Mouse (Mus musculus) kidney, postnatal 0 days (tissue): ENCODE data around the gene Gab2. TPM values are rescaled to one million over a fixed set of nuclear protein-coding genes. Genes with fewer than 3 reads are reported as not detected.

Source experiments
- ATAC-seq: fragments of 200-750 bp; cut with Nextera tagmentation; replicated peaks from 2 replicates; pipeline ENCODE4 v1.8.0; 2017; ENCODE audit warnings: low read depth, moderate number of reproducible peaks, moderate TSS enrichment, moderate library complexity; ENCODE audit not compliant: low FRiP score
- DNase-seq: peaks from one replicate; pipeline ENCODE4 v3.0.0-alpha.2; 2016; ENCODE audit warnings: low spot score
- H3K27ac ChIP-seq: fragments of 300-500 bp; sonication (generic); 2 replicates; pipeline ENCODE4 v1.5.1; 2014; ENCODE audit warnings: mild to moderate bottlenecking
- H3K27me3 ChIP-seq: fragments of 300-500 bp; sonication (generic); 2 replicates; pipeline ENCODE4 v1.6.1; 2014; ENCODE audit warnings: low read length, mixed read lengths; ENCODE audit not compliant: insufficient read depth
- H3K36me3 ChIP-seq: fragments of 300-500 bp; sonication (generic); 2 replicates; pipeline ENCODE4 v1.6.1; 2014; ENCODE audit warnings: low read length, mixed read lengths; ENCODE audit not compliant: insufficient read depth
- H3K4me1 ChIP-seq: fragments of 300-500 bp; sonication (generic); replicated peaks from 2 replicates; pipeline ENCODE4 v1.6.1; 2014; ENCODE audit warnings: antibody characterized with exemption, low read length, mixed read lengths; ENCODE audit not compliant: insufficient read depth
- H3K4me2 ChIP-seq: fragments of 300-500 bp; sonication (generic); 2 replicates; pipeline ENCODE4 v1.6.1; 2014; ENCODE audit warnings: mild to moderate bottlenecking, low read length, moderate library complexity, mixed read lengths
- H3K4me3 ChIP-seq: fragments of 300-500 bp; sonication (generic); replicated peaks from 2 replicates; pipeline ENCODE4 v1.5.1; 2014; ENCODE audit warnings: low read depth, low read length
- H3K9ac ChIP-seq: fragments of 300-500 bp; sonication (generic); 2 replicates; pipeline ENCODE4 v1.6.1; 2014; ENCODE audit warnings: low read depth, low read length
- H3K9me3 ChIP-seq: fragments of 300-500 bp; sonication (generic); replicated peaks from 2 replicates; pipeline ENCODE4 v1.6.1; 2016; ENCODE audit warnings: low read length, inconsistent platforms, mixed read lengths
- CTCF ChIP-seq: IDR thresholded peaks from 2 replicates; pipeline ENCODE4 v1.5.1; 2016; ENCODE audit warnings: antibody characterized with exemption, low read depth, mild to moderate bottlenecking, moderate library complexity
- WGBS: fragments of 180-500 bp; shearing (Covaris S2); extraction: QIAGEN DNeasy Blood & Tissue Kit; methylation state at CpG from one replicate; pipeline ENCODE4 v1.1.7; 2014; 5-methylcytosine and 5-hydroxymethylcytosine counted together
- polyA plus RNA-seq: library from polyadenylated mRNA; unstranded; fragments of >200 nt; fragmentation: Nextera tagmentation; extraction: Ambion mirVana; gene quantifications from 2 replicates; pipeline ENCODE4 v1.2.1, GENCODE M21; 2015

Gene Gab2
- polyA plus RNA-seq, 1 experiment from 2014 or later = 10.6 TPM

- Histone ChIP-seq H3K9ac (no peak overlapping the region), H3K36me3 (no peaks in the 10 kb centered on the region), H3K27ac (no peak overlapping the region), H3K4me3 (no peak overlapping the region), H3K4me2 (no peak overlapping the region), H3K9me3 (no peaks in the 10 kb centered on the region), H3K4me1 (0 out of 2 replicates have a peak, but pooled peaks cover 8% of the 10 kb centered on the region), H3K27me3 (no peaks in the 10 kb centered on the region)
- WGBS = 57% methylated on average over 2 of the region's 2 CpGs
- DNase-seq (no peak), ATAC-seq (no peak)
- TF ChIP-seq CTCF = no peak
These were observed 73.5 kb downstream of the Gab2 start for GRCm38 (mm10) chr7:97154756-97155487.

- no peaks in the 10 kb centered on the region for H3K36me3 ChIP-seq
These were observed 82.9 kb downstream of the Gab2 start for GRCm38 (mm10) chr7:97164261-97164660.

GRCm38 (mm10) chr7:97171089-97171488 lies 89.7 kb downstream of the Gab2 start:
- WGBS = 93% methylated on average over 1 of the region's 1 CpGs
- no peak for ATAC-seq

More at GRCm38 (mm10) chr7:97164261-97164660, 82.9 kb downstream of the Gab2 start:
- Histone ChIP-seq H3K27ac (no peak overlapping the region), H3K9me3 (no peaks in the 10 kb centered on the region), H3K4me2 (no peak overlapping the region), H3K4me1 (0 out of 2 replicates have a peak, but pooled peaks cover 8% of the 10 kb centered on the region), H3K9ac (no peak overlapping the region), H3K4me3 (no peak overlapping the region), H3K27me3 (no peaks in the 10 kb centered on the region)
- DNase-seq (no peak), ATAC-seq (no peak)
- TF ChIP-seq CTCF = no peak
- WGBS = 85% methylated on average over 1 of the region's 1 CpGs

GRCm38 (mm10) chr7:97171719-97172118 lies 90.3 kb downstream of the Gab2 start:
- H3K9me3 ChIP-seq = no peaks in the 10 kb centered on the region
- no peaks in the 10 kb centered on the region for H3K36me3 ChIP-seq
- no peak for DNase-seq
- no peak overlapping the region for H3K4me3 ChIP-seq
- peak overlapping the region; percentile 32; the same call in 1 of the 2 replicates for H3K27ac ChIP-seq
- TF ChIP-seq CTCF = no peak
- no peak overlapping the region for H3K4me2 ChIP-seq
- H3K4me1 ChIP-seq = no peaks in the 10 kb centered on the region
- WGBS = 60% methylated on average over 4 of the region's 4 CpGs
- H3K9ac ChIP-seq = no peak overlapping the region
- no peak for ATAC-seq
- no peaks in the 10 kb centered on the region for H3K27me3 ChIP-seq

More at GRCm38 (mm10) chr7:97171089-97171488, 89.7 kb downstream of the Gab2 start:
- DNase-seq = peak; percentile 29
- no peak for TF ChIP-seq CTCF
- no peak overlapping the region for H3K9ac ChIP-seq
- no peak overlapping the region for H3K4me3 ChIP-seq
- H3K27ac ChIP-seq = no peak overlapping the region
- no peaks in the 10 kb centered on the region for H3K9me3 ChIP-seq
- H3K27me3 ChIP-seq = no peaks in the 10 kb centered on the region
- H3K4me1 ChIP-seq = no peaks in the 10 kb centered on the region
- no peaks in the 10 kb centered on the region for H3K36me3 ChIP-seq
- H3K4me2 ChIP-seq = no peak overlapping the region

- Histone ChIP-seq H3K9me3 (no peaks in the 10 kb centered on the region), H3K4me1 (no peaks in the 10 kb centered on the region), H3K4me2 (no peak overlapping the region), H3K27ac (peak overlapping the region; percentile 32; the same call in 1 of the 2 replicates), H3K36me3 (no peaks in the 10 kb centered on the region), H3K27me3 (no peaks in the 10 kb centered on the region), H3K4me3 (no peak overlapping the region), H3K9ac (no peak overlapping the region)
- 65% methylated on average over 3 of the region's 3 CpGs for WGBS
- ATAC-seq (no peak), DNase-seq (peak; percentile 35)
- TF ChIP-seq CTCF = no peak
These were observed 90.7 kb downstream of the Gab2 start for GRCm38 (mm10) chr7:97172126-97172525.

- no peak for DNase-seq
- ATAC-seq = no peak
- TF ChIP-seq CTCF = no peak
- no peaks in the 10 kb centered on the region for H3K27me3 ChIP-seq
- H3K36me3 ChIP-seq = no peaks in the 10 kb centered on the region
- H3K4me1 ChIP-seq = no peaks in the 10 kb centered on the region
- H3K9ac ChIP-seq = no peak overlapping the region
- no peak overlapping the region for H3K4me3 ChIP-seq
- no peak overlapping the region for H3K4me2 ChIP-seq
- no peak overlapping the region for H3K27ac ChIP-seq
- no peaks in the 10 kb centered on the region for H3K9me3 ChIP-seq
- WGBS = 81% methylated on average over 1 of the region's 1 CpGs
These were observed 100.5 kb downstream of the Gab2 start for GRCm38 (mm10) chr7:97181931-97182330.
